Mouse (Mus musculus) heart, embryonic 13.5 days (tissue): ENCODE results near the gene Prkn. TPM values are rescaled to one million over a fixed set of nuclear protein-coding genes. Genes with fewer than 3 reads are reported as not detected.

Experiments used
- ATAC-seq: fragments of 200-750 bp; cut with Nextera tagmentation; 2 replicates; pipeline ENCODE4 v1.8.0; 2017; ENCODE audit warnings: moderate TSS enrichment; ENCODE audit not compliant: insufficient number of reproducible peaks, low FRiP score, low TSS enrichment; ENCODE audit errors: extremely low read depth
- H3K27ac ChIP-seq: fragments of 300-500 bp; sonication (generic); replicated peaks from 2 replicates; pipeline ENCODE4 v1.5.1; 2015; ENCODE audit warnings: moderate library complexity, mild to moderate bottlenecking, inconsistent platforms
- H3K27me3 ChIP-seq: fragments of 300-500 bp; sonication (generic); replicated peaks from 2 replicates; pipeline ENCODE4 v1.6.1; 2015; ENCODE audit warnings: mild to moderate bottlenecking, inconsistent platforms
- H3K36me3 ChIP-seq: fragments of 300-500 bp; sonication (generic); 2 replicates; pipeline ENCODE4 v1.6.1; 2015; ENCODE audit warnings: mild to moderate bottlenecking, inconsistent platforms
- H3K4me1 ChIP-seq: fragments of 300-500 bp; sonication (generic); 2 replicates; pipeline ENCODE4 v1.6.1; 2015; ENCODE audit warnings: inconsistent platforms
- H3K4me2 ChIP-seq: fragments of 300-500 bp; sonication (generic); 2 replicates; pipeline ENCODE4 v1.6.1; 2015; ENCODE audit warnings: inconsistent platforms, mild to moderate bottlenecking, moderate library complexity
- H3K4me3 ChIP-seq: fragments of 300-500 bp; sonication (generic); 2 replicates; pipeline ENCODE4 v1.5.1; 2015; ENCODE audit warnings: moderate library complexity, mild to moderate bottlenecking, inconsistent platforms
- H3K9ac ChIP-seq: fragments of 300-500 bp; sonication (generic); 2 replicates; pipeline ENCODE4 v1.6.1; 2015; ENCODE audit warnings: inconsistent platforms, mild to moderate bottlenecking, moderate library complexity
- H3K9me3 ChIP-seq: fragments of 300-500 bp; sonication (generic); 2 replicates; pipeline ENCODE4 v1.6.1; 2016; ENCODE audit warnings: inconsistent platforms
- WGBS: fragments of 180-500 bp; shearing (Covaris S2); methylation state at CpG from one replicate; pipeline ENCODE4 v1.1.7; 2015; ENCODE audit warnings: mixed read lengths; 5-methylcytosine and 5-hydroxymethylcytosine counted together
- polyA plus RNA-seq: library from polyadenylated mRNA; unstranded; fragments of >200 nt; fragmentation: Nextera tagmentation; extraction: Ambion mirVana; gene quantifications from 2 replicates; pipeline ENCODE4 v1.2.1, GENCODE M21; 2015

Prkn gene
- polyA plus RNA-seq, 1 experiment from 2014 or later: 1.8 TPM

DNA sequence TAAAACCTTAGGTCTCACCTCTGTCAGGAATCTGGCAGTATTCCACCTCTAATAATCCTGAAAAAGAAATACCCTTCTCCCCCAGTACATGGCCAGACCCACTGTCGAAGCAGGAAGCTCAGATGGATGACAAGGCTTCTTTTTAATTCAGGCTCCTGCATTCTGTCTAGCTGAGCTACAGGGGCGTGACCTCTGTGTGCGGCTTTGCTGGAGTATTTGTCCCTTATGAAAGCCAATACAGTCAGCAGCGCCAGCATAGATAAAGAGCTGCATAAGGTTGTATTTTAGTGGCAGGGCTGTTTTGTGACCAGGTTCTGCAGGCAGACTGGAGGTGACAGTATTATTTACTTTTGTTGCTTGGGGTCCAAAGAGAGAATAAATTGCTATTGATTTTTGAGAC is 47.7 kb downstream of the Prkn start:
- no peaks in the 10 kb centered on the region for H3K9me3 ChIP-seq
- H3K36me3 ChIP-seq: no peaks in the 10 kb centered on the region
- WGBS: 22% methylated on average over 4 of the region's 4 CpGs
- H3K27ac ChIP-seq: no peak overlapping the region
- H3K4me2 ChIP-seq: no peak overlapping the region
- no peaks in the 10 kb centered on the region for H3K27me3 ChIP-seq
- no peak overlapping the region for H3K4me3 ChIP-seq
- no peaks in the 10 kb centered on the region for H3K4me1 ChIP-seq
- ATAC-seq: no peak
- H3K9ac ChIP-seq: no peak overlapping the region

DNA sequence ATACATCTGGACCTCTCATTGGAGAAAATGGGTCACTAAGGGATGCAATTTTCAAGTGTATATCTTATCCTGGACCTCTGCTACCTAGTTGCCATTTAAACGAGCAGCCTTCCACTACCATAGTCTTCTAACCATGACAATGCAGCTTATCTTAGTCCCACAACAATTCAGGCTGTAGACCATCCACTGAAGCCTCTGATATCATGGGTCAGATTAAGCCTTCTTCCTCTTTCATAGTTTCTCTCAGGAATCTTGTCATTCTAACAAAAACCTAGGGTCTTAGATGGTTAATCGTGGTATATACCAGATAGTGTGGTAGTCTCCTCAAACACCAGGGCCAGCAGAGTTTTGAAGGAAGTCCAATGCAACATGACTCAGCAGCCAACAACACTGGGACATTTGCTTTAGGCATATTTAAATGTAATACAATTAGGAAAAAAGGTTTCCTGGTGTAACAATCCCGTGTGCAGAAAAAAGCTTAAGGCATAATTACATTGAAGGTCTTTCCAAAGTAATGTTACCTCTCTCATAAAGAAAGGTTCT is 61.6 kb downstream of the Prkn start:
- Histone ChIP-seq H3K4me2 (no peak overlapping the region), H3K9ac (no peak overlapping the region), H3K4me3 (no peak overlapping the region), H3K9me3 (no peaks in the 10 kb centered on the region), H3K27me3 (no peaks in the 10 kb centered on the region), H3K4me1 (no peaks in the 10 kb centered on the region), H3K27ac (no peak overlapping the region), H3K36me3 (no peaks in the 10 kb centered on the region)
- WGBS: 78% methylated on average over 3 of the region's 3 CpGs
- ATAC-seq: no peak

DNA sequence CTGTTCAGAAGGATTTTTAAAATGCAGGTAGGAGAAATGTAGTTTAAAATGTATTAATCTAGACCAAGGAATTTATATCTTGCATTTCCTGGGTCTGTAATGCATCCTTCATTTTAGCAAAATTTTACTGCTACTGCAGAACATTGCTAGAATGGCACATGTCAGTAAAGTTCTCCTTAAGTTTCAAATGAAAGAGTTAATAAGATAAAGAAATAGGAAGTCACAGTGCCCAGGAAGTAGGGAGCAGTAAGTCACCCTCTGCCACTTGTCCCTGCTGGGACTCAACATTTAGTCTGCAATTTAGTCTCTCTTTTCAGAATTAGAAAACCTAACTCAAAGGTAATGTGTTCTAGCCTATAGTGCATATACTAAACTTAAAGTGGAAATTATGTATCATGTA is 96.5 kb downstream of the Prkn start:
- H3K9ac ChIP-seq: no peak overlapping the region
- H3K4me1 ChIP-seq: peaks cover 6% of the 10 kb centered on the region
- ATAC-seq: no peak

DNA sequence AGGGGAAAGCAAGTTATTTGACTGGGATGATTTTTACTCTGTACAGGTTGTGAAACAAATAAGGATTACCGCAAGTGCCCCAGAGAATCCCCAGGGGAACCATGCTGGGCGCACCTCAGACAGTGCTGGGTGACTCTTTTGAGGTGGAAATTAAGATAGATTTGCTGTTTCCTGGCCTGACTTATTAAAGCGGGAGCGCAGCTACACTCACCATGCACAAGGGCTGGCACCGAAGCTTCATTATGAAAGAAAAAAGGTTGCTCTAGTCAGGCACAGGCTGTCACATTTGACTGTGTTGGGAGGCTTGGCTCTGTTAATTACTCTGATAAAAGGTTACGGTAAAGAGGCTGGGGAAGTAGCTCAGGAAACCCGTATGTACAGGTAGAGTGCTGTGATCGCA is 97.7 kb downstream of the Prkn start:
- no peak overlapping the region for H3K4me2 ChIP-seq
- no peaks in the 10 kb centered on the region for H3K9me3 ChIP-seq
- no peak for ATAC-seq
- peaks cover 5% of the 10 kb centered on the region for H3K4me1 ChIP-seq
- no peaks in the 10 kb centered on the region for H3K27me3 ChIP-seq
- no peak overlapping the region for H3K4me3 ChIP-seq
- H3K36me3 ChIP-seq: no peaks in the 10 kb centered on the region
- H3K9ac ChIP-seq: no peak overlapping the region
- 49% methylated on average over 8 of the region's 8 CpGs for WGBS
- H3K27ac ChIP-seq: no peak overlapping the region

More for the DNA sequence above, 96.5 kb downstream of the Prkn start:
- Histone ChIP-seq H3K27me3 (no peaks in the 10 kb centered on the region), H3K36me3 (no peaks in the 10 kb centered on the region), H3K27ac (no peak overlapping the region), H3K4me3 (no peak overlapping the region), H3K4me2 (no peak overlapping the region), H3K9me3 (no peaks in the 10 kb centered on the region)

DNA sequence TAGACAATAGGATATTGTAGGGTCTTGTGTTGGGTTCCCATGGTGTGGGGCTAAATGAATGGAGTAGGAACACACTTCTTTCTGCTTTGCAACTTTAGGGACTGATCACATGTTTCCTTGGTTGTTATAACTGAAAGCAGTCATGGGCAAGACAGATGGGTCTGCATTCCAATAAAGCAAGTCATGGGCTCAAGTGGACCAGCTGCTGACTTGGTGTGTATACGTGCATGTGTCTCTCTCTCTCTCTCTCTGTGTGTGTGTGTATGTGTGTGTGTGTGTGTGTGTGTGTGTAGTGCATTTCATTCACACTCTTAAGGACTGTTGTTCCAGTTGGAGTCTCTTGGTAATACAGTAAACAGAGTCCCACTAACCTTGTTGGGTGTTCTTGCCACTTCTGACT is 98.6 kb downstream of the Prkn start:
- H3K4me3 ChIP-seq: no peak overlapping the region
- H3K4me1 ChIP-seq: peaks cover 5% of the 10 kb centered on the region
- H3K27me3 ChIP-seq: no peaks in the 10 kb centered on the region
- no peak overlapping the region for H3K9ac ChIP-seq
- no peaks in the 10 kb centered on the region for H3K9me3 ChIP-seq
- no peak overlapping the region for H3K4me2 ChIP-seq
- no peaks in the 10 kb centered on the region for H3K36me3 ChIP-seq
- WGBS: 50% methylated on average over 1 of the region's 1 CpGs
- ATAC-seq: no peak
- H3K27ac ChIP-seq: no peak overlapping the region

DNA sequence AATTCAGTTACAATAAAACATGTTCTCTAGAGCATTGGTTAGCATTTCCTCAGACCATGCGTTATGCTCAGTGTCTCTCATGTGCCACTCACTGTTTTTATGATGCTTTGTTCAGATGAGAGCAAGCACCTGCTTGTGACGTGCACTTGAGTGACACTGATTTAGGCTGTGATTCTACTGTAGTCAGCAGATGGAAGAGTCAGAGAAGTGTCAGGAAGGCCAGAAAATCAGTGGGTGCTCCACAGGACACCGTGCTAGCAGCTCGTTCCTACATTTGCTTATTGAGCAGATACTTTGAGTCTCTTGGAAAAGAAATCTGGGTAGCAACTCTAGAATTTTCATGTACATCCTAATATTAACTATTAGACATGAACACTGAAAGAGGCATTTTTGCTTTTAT is 106.4 kb downstream of the Prkn start:
- 71% methylated on average over 4 of the region's 4 CpGs for WGBS
- H3K4me2 ChIP-seq: no peak overlapping the region
- H3K4me3 ChIP-seq: no peak overlapping the region
- no peak overlapping the region for H3K27ac ChIP-seq
- H3K27me3 ChIP-seq: no peaks in the 10 kb centered on the region
- no peaks in the 10 kb centered on the region for H3K36me3 ChIP-seq
- H3K9me3 ChIP-seq: no peaks in the 10 kb centered on the region
- peaks cover 13% of the 10 kb centered on the region for H3K4me1 ChIP-seq
- H3K9ac ChIP-seq: no peak overlapping the region
- no peak for ATAC-seq

DNA sequence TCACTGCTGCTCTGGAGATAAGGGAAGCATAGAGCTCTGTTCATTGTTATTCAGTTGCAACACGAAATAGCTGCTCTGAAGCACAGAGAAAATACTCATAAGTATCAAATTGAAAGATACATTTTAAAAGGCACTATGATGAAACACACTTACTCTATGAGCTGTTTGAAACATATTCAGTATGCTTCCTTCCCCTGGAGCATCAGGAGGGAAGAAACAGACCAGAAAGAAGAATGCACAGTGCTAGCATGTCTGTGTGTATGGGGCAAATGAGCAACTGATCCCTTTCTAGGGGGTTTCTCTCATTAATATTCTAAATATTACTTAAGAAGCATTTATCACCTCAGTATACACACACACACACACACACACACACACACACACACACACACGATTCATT is 107.4 kb downstream of the Prkn start:
- Histone ChIP-seq H3K9me3 (no peaks in the 10 kb centered on the region), H3K4me3 (no peak overlapping the region), H3K4me1 (peaks cover 13% of the 10 kb centered on the region), H3K4me2 (no peak overlapping the region), H3K36me3 (no peaks in the 10 kb centered on the region), H3K27ac (no peak overlapping the region), H3K9ac (no peak overlapping the region), H3K27me3 (no peaks in the 10 kb centered on the region)
- no peak for ATAC-seq
- WGBS: 59% methylated on average over 2 of the region's 2 CpGs

DNA sequence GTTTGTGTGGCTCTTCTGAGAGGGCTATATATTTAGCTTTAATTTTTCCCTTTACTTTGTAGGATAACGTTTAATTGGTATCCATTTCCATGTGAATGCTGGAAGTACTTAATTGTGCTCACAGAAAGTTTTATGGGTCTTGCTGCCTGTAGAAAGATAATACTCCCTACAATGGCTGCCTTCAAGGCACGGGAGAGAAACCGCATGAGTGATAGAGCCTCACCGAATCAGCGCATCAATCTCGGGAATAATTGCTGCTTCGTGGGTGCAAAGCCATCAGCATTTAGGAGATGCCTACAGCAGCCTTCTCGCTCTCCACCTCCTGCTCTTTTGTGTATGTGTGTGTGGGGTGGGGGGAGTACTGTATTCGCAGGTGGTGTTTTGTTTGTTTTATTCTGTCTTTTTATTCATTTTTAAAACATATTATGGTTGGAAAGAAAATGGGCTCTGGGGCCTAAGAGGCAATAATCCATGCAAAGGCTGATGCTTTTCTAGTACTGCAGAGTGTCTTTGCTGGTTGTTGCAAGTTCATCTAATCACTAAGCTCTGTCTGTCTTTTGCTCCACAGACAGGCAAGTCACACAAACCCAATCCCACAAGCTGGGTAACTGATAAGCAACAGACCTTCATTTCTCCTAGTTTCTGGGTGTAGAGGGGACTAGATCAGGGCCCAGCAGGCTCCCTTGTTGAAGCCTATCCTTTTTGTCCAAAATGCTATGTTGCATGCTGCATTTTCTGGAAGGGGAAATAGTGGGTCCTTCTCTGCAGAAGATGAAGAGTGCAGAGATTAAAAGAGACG is 119.1 kb downstream of the Prkn start:
- Histone ChIP-seq H3K36me3 (no peaks in the 10 kb centered on the region), H3K9ac (no peak overlapping the region), H3K4me1 (peaks cover 2% of the 10 kb centered on the region; the same call in 1 of the 2 replicates), H3K27ac (no peak overlapping the region), H3K9me3 (no peaks in the 10 kb centered on the region), H3K27me3 (no peaks in the 10 kb centered on the region), H3K4me2 (no peak overlapping the region), H3K4me3 (no peak overlapping the region)
- 78% methylated on average over 10 of the region's 10 CpGs for WGBS
- no peak for ATAC-seq

DNA sequence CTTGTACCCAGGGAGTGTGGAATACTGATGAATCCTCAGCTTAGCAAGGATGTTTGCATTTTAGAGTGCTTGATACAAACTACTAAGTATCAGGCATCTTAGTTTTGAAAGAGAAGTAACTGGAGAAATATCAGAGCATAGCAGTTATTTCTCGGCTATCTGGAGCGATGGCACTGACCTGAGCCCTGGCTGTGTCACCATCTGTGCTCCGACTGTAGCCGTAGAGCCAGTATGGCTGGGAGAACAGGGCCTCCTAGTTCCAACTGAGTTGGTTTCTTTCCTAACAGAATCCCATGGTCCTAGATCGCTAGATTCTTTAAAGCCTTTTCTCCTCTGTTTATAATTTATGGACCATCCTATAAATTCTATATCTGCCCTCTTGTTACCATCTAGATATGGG is 122.0 kb downstream of the Prkn start:
- no peak for ATAC-seq
- 87% methylated on average over 5 of the region's 5 CpGs for WGBS
- Histone ChIP-seq H3K36me3 (no peaks in the 10 kb centered on the region), H3K9ac (no peak overlapping the region), H3K27ac (no peak overlapping the region), H3K9me3 (no peaks in the 10 kb centered on the region), H3K27me3 (no peaks in the 10 kb centered on the region), H3K4me3 (no peak overlapping the region), H3K4me1 (peaks cover 6% of the 10 kb centered on the region; the same call in 1 of the 2 replicates), H3K4me2 (no peak overlapping the region)

DNA sequence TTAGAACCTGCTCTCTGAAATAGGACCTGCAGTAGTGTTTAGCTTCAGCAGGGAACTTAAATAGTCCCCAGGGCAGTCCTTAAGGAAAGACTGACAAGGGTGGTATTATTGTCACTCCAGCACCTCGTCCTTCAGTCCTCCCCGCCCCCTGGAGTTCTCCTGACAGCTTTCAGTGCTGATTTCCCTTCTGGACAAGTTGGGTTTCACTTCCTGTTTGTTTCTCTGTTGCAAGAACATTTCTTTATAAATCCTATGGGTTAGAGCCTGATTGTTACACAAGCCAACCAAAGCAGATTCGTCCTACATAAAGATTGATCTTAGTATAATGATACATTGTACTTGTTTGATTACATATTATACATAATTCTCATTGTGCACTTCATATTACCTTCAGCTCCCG is 142.0 kb downstream of the Prkn start:
- Histone ChIP-seq H3K4me1 (no peaks in the 10 kb centered on the region; the same call in 1 of the 2 replicates), H3K9me3 (0 out of 2 replicates have a peak, but pooled peaks cover 3% of the 10 kb centered on the region), H3K4me2 (no peak overlapping the region), H3K27me3 (no peaks in the 10 kb centered on the region), H3K9ac (no peak overlapping the region), H3K27ac (no peak overlapping the region), H3K4me3 (no peak overlapping the region), H3K36me3 (no peaks in the 10 kb centered on the region)
- 53% methylated on average over 4 of the region's 4 CpGs for WGBS
- no peak for ATAC-seq

DNA sequence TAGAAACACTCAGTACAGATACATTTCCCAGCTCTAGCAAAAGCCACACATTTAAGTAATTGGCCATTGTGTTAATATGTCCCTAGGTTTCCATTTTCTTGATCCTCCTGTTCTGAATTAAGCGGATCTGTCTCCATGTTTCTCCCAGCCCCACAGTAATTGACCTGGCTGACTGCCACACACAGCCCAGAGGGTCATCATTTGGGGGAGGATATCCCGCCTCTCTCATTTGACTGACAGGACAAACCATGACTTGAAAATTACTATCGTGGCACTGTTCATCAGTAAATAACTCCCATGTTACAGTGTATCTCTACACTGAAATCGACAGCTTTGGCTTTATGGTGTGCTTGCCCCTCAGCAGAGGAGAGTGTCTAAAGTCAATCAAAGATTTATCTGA is 146.9 kb downstream of the Prkn start:
- Histone ChIP-seq H3K4me1 (no peaks in the 10 kb centered on the region), H3K27me3 (no peaks in the 10 kb centered on the region), H3K36me3 (no peaks in the 10 kb centered on the region), H3K4me2 (no peak overlapping the region), H3K4me3 (no peak overlapping the region), H3K9ac (no peak overlapping the region), H3K9me3 (no peaks in the 10 kb centered on the region), H3K27ac (no peak overlapping the region)
- ATAC-seq: no peak
- WGBS: 76% methylated on average over 4 of the region's 4 CpGs

DNA sequence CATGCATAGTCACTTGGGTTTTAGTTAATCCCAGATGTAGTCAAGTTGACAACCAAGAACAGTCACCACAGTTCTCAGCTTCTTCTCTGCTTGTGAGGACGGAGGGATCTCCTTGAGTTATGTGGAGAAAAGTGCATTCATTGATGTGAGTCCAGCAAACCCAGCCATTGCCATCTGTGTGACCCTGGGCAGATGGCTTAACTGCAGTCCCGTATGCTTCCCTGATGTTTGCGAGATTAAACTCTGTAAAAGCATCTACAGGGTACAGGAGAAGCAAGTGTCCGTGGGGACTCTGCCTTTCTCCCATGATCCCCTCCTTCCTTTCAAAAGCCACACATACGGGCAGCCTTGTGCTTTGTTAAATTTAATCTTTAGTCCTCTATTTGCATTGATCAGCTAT is 157.1 kb downstream of the Prkn start:
- H3K4me3 ChIP-seq: no peak overlapping the region
- H3K9ac ChIP-seq: no peak overlapping the region
- 71% methylated on average over 5 of the region's 5 CpGs for WGBS
- no peak overlapping the region for H3K27ac ChIP-seq
- H3K36me3 ChIP-seq: no peaks in the 10 kb centered on the region
- no peak for ATAC-seq
- no peaks in the 10 kb centered on the region for H3K4me1 ChIP-seq
- H3K4me2 ChIP-seq: no peak overlapping the region
- no peaks in the 10 kb centered on the region for H3K27me3 ChIP-seq
- H3K9me3 ChIP-seq: no peaks in the 10 kb centered on the region
